Mouse (Mus musculus): ENCODE measurements around the gene Akr1b8.
"Not testable (repeated sequence)": the region's sequence is repeated elsewhere in the genome, so short reads cannot be mapped to it uniquely, and the experiment has no call there.

Akr1b8 gene

GRCm38 (mm10) chr6:34353658-34354353 lies at the start of gene Akr1b8:
Gene Akr1b8, plus strand, starts transcription at chr6:34354119.
- no peak for DNase-seq (ENCODE audit: extremely low read depth, low read depth, low spot score)

GRCm38 (mm10) chr6:34304675-34305241 lies 49.2 kb upstream of the Akr1b8 start:
- peak; percentile 11 for DNase-seq (ENCODE audit: extremely low read depth, low read depth, low spot score)

- DNase-seq (ENCODE audit: extremely low read depth, low read depth, low spot score) = no peak
Measured at GRCm38 (mm10) chr6:34306797-34307196, 47.1 kb upstream of the Akr1b8 start.

GRCm38 (mm10) chr6:34309526-34309925 lies 44.4 kb upstream of the Akr1b8 start:
- DNase-seq (ENCODE audit: extremely low read depth, low read depth, low spot score) = no peak

GRCm38 (mm10) chr6:34310023-34310595 lies 43.8 kb upstream of the Akr1b8 start:
- DNase-seq (ENCODE audit: extremely low read depth, low read depth, low spot score) = no peak

GRCm38 (mm10) chr6:34313386-34313785 lies 40.5 kb upstream of the Akr1b8 start:
- DNase-seq (ENCODE audit: extremely low read depth, low read depth, low spot score) = no peak

- DNase-seq (ENCODE audit: extremely low read depth, low read depth, low spot score) = no peak
Measured at GRCm38 (mm10) chr6:34313921-34314320, 40.0 kb upstream of the Akr1b8 start.

- DNase-seq (ENCODE audit: extremely low read depth, low read depth, low spot score) = peak; percentile 21
Measured at GRCm38 (mm10) chr6:34316854-34317771, 36.8 kb upstream of the Akr1b8 start, which contains the start of gene Akr1b3. Gene Akr1b3, minus strand, starts transcription at chr6:34317478.

GRCm38 (mm10) chr6:34318172-34318571 lies 35.7 kb upstream of the Akr1b8 start:
- DNase-seq (ENCODE audit: extremely low read depth, low read depth, low spot score) = no peak

- no peak for DNase-seq (ENCODE audit: extremely low read depth, low read depth, low spot score)
Measured at GRCm38 (mm10) chr6:34318636-34319035, 35.3 kb upstream of the Akr1b8 start.

- DNase-seq (ENCODE audit: extremely low read depth, low read depth, low spot score) = no peak
Measured at GRCm38 (mm10) chr6:34322121-34322520, 31.8 kb upstream of the Akr1b8 start.

GRCm38 (mm10) chr6:34331379-34331778 lies 22.5 kb upstream of the Akr1b8 start:
- DNase-seq (ENCODE audit: extremely low read depth, low read depth, low spot score) = no peak

- DNase-seq (ENCODE audit: extremely low read depth, low read depth, low spot score) = not testable (repeated sequence)
Measured at GRCm38 (mm10) chr6:34331804-34332203, 22.1 kb upstream of the Akr1b8 start.

- DNase-seq (ENCODE audit: extremely low read depth, low read depth, low spot score) = no peak
Measured at GRCm38 (mm10) chr6:34334673-34335072, 19.2 kb upstream of the Akr1b8 start.

GRCm38 (mm10) chr6:34337799-34338198 lies 16.1 kb upstream of the Akr1b8 start:
- DNase-seq (ENCODE audit: extremely low read depth, low read depth, low spot score) = no peak

- DNase-seq (ENCODE audit: extremely low read depth, low read depth, low spot score) = no peak
Measured at GRCm38 (mm10) chr6:34341991-34342390, 11.9 kb upstream of the Akr1b8 start.

GRCm38 (mm10) chr6:34342476-34342875 lies 11.4 kb upstream of the Akr1b8 start:
- DNase-seq (ENCODE audit: extremely low read depth, low read depth, low spot score) = no peak

- DNase-seq (ENCODE audit: extremely low read depth, low read depth, low spot score) = no peak
Measured at GRCm38 (mm10) chr6:34343426-34343825, 10.5 kb upstream of the Akr1b8 start.

- DNase-seq (ENCODE audit: extremely low read depth, low read depth, low spot score) = no peak
Measured at GRCm38 (mm10) chr6:34344135-34344850, 9.6 kb upstream of the Akr1b8 start.

GRCm38 (mm10) chr6:34344935-34345334 lies 9.0 kb upstream of the Akr1b8 start:
- DNase-seq (ENCODE audit: extremely low read depth, low read depth, low spot score) = no peak
